9 mouse cellular contexts compared by ENCODE assay signal in the genomic region with DNA sequence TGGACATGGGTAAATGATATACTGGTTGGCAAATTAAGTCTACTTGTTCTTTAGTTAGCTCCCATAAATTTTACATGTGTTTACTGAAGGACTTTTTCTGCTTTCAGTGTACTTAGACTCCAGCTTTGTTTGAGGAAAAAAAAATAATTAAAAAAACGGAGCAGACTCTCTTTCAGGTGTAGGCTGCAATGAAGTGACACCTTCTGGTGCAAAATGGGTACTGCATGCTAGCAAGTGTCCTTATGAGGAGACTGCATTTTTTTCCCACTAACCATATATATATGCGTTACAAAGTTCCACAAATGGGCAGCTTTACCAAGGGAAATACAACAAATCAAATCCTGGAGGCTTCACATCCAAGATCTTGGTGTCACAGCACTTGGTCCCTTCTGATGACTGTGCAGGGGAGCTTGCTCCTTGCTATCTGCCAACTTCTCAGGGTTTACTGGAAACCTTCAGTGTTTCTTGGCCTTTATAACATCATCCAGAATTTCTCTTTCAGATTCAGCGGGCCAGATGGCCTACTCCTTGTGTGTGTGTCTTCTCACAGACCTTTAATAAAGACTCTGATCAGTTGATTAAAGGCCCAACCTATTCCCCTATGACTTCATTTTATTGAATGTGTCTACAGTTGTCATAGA. TPM values are rescaled to one million over a fixed set of nuclear protein-coding genes. Genes with fewer than 3 reads are reported as not detected.
DNase-seq lines count a peak whose midpoint lies in the region; ATAC-seq and TF ChIP-seq lines count a peak whose summit lies in the region.
"Had no signal": no experiment of that assay in that cellular context is flagged by ENCODE, and none has a peak within 500 bp of the region (broad histone marks: within the 10 kb centered on the region; RNA-seq: fewer than 3 reads in every experiment).

No protein-coding gene starts in this region.

- H3K4me3 ChIP-seq in cortical plate, adult 2 months (ENCODE audit: insufficient read depth, low read length) = no peak overlapping the region
- no peak overlapping the region for H3K4me3 ChIP-seq in lung, embryonic 14.5 days (ENCODE audit: low read depth, low read length)
- H3K4me3 ChIP-seq: stomach, embryonic 15.5 days had no signal

- no peak for TF ChIP-seq POLR2A in cortical plate, adult 2 months (IDR thresholded peaks at IDR 0.05; ENCODE audit: extremely low read depth, insufficient read depth, low read length)

- intact Hi-C loops in heart, postnatal 14 days (cut with DNase I) = loop anchor here (10.0 kb wide), 2 partner anchors 191 to 561 kb away; no protein-coding TSS in a partner anchor

- DNase-seq in CD4-positive helper T cell, adult 2 months (ENCODE audit: low read depth, low spot score) = peak; percentile 73
- peak; percentile 18 for DNase-seq in WW6 (ENCODE audit: low read depth, low spot score)
- peak; percentile 52 to 78 for DNase-seq in heart, postnatal 14 days
- DNase-seq in kidney, postnatal 4 days = peak; percentile 69 to 78
- peak; percentile 87 for DNase-seq in lung, embryonic 14.5 days
- DNase-seq in retina, embryonic 14.5 days (ENCODE audit: low spot score) = peak; percentile 84
- peak; percentile 79 for DNase-seq in thymus, postnatal 4 days

- H3K9ac ChIP-seq in lung, embryonic 14.5 days = no peak overlapping the region
- H3K9ac ChIP-seq: stomach, embryonic 15.5 days had no signal

- peak; percentile 72; the same call in 1 of the 2 replicates for TF ChIP-seq CTCF in cortical plate, adult 2 months (IDR thresholded peaks at IDR 0.05; ENCODE audit: extremely low read depth, insufficient read depth, low read length)
- peak; percentile 80 for TF ChIP-seq CTCF in lung, embryonic 14.5 days (IDR thresholded peaks at IDR 0.05; ENCODE audit: low read depth)

- H3K4me2 ChIP-seq in lung, embryonic 14.5 days = no peak overlapping the region
- H3K4me2 ChIP-seq: stomach, embryonic 15.5 days had no signal

- ATAC-seq in lung, embryonic 14.5 days (ENCODE audit: insufficient read depth) = peak; percentile 69

- WGBS in lung, embryonic 14.5 days = 28% methylated on average over 3 of the region's 3 CpGs

- H3K4me1 ChIP-seq in cortical plate, adult 2 months (ENCODE audit: control insufficient read depth, insufficient read depth, low read length) = no peaks in the 10 kb centered on the region; the same call in 1 of the 2 replicates
- no peaks in the 10 kb centered on the region for H3K4me1 ChIP-seq in lung, embryonic 14.5 days (ENCODE audit: insufficient read depth)
- H3K4me1 ChIP-seq: stomach, embryonic 15.5 days had no signal

- H3K9me3 ChIP-seq in lung, embryonic 14.5 days (ENCODE audit: low read depth, low read length) = no peaks in the 10 kb centered on the region
- H3K9me3 ChIP-seq: stomach, embryonic 15.5 days had no signal

- no peak overlapping the region for H3K27ac ChIP-seq in cortical plate, adult 2 months (ENCODE audit: insufficient read depth, low read length)
- H3K27ac ChIP-seq in lung, embryonic 14.5 days (ENCODE audit: low read depth) = no peak overlapping the region
- H3K27ac ChIP-seq: stomach, embryonic 15.5 days had no signal

- no peaks in the 10 kb centered on the region for H3K27me3 ChIP-seq in lung, embryonic 14.5 days (ENCODE audit: insufficient read depth, low read length)
- H3K27me3 ChIP-seq: stomach, embryonic 15.5 days had no signal

- no peaks in the 10 kb centered on the region for H3K36me3 ChIP-seq in lung, embryonic 14.5 days (ENCODE audit: insufficient read depth)
- H3K36me3 ChIP-seq: stomach, embryonic 15.5 days had no signal

RNA-seq across cellular contexts. Expression of a gene that starts 44.3 kb away (rescaled TPM):
- 20.0 and 22.7 TPM in 2 replicates for polyA plus RNA-seq in cortical plate, adult 2 months (2012; rRNA removed)
- total RNA-seq in heart, postnatal 14 days (2021) = 1 to 10 TPM; 6.9 to 8.3 TPM
- polyA plus RNA-seq in lung, embryonic 14.5 days (2014; fragmentation: Nextera tagmentation; extraction: Ambion mirVana) = 31.2 and 37.5 TPM in 2 replicates

RNA-seq across cellular contexts. Expression of a gene that starts 59.0 kb away (rescaled TPM):
- 28.3 and 28.8 TPM in 2 replicates for polyA plus RNA-seq in cortical plate, adult 2 months (2012; rRNA removed)
- 10 to 100 TPM; 24.9 to 25.2 TPM for total RNA-seq in heart, postnatal 14 days (2021)
- polyA plus RNA-seq in lung, embryonic 14.5 days (2014; fragmentation: Nextera tagmentation; extraction: Ambion mirVana) = 32.3 and 32.9 TPM in 2 replicates

Comparison
In these comparisons a context has a peak if more than half of its experiments do, and no peak if none do; other contexts are left out.
1. DNase-seq: peak in every context shown above with its lines; median percentile 87 in lung, embryonic 14.5 days; 84 in retina, embryonic 14.5 days; 79 in thymus, postnatal 4 days; 74 in kidney, postnatal 4 days; 73 in CD4-positive helper T cell, adult 2 months; 65 in heart, postnatal 14 days; 18 in WW6.